Mouse (Mus musculus) heart, postnatal 10 days (tissue): Measurements from ENCODE around the gene Cct4. TPM values are rescaled to one million over a fixed set of nuclear protein-coding genes. Genes with fewer than 3 reads are reported as not detected.

Experiments used
- DNase-seq, 2 experiments: peaks; one replicate each; pipeline ENCODE4 v3.0.0; 2021
- intact Hi-C: fragments of 180-260 bp; cut with DNase I; formaldehyde crosslinking; loops from one replicate; pipeline ENCODE4 v1.15.1; 2025
- total RNA-seq, 2 experiments: library from RNA; stranded (reverse); gene quantifications; 2 replicates each; pipeline ENCODE4 v1.2.3; 2021

The Cct4 gene
- total RNA-seq, 2 experiments from 2014 or later, result 134 to 139 TPM

GRCm38 (mm10) chr11:23020116-23020770 lies 29.9 kb downstream of the Cct4 start:
- intact Hi-C loops, result no loop called here
- no peak for DNase-seq

- no peak for DNase-seq
- intact Hi-C loops, result no loop called here
Observed at GRCm38 (mm10) chr11:23020841-23021240, 30.5 kb downstream of the Cct4 start.

DNA sequence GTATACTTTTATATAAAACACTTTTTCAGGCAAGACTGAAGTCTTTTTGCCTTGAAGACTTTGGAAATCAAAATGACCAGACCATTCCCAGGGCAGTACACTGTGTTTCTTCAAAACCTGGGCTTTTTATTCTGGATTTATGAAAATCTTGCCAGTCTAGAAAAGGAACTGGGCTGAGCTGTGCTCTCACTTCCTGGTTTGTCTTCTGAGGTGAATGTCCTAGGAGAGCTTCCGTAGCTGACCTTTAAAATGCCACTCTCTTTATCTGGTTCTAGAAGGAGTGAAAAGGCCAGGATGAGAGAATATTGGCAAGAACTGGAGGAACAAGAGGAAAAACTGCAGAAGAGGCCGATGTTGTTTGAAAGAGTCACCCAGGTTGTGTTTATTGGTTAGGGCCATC lies 32.8 kb downstream of the Cct4 start:
- intact Hi-C loops, result no loop called here
- no peak for DNase-seq

DNA sequence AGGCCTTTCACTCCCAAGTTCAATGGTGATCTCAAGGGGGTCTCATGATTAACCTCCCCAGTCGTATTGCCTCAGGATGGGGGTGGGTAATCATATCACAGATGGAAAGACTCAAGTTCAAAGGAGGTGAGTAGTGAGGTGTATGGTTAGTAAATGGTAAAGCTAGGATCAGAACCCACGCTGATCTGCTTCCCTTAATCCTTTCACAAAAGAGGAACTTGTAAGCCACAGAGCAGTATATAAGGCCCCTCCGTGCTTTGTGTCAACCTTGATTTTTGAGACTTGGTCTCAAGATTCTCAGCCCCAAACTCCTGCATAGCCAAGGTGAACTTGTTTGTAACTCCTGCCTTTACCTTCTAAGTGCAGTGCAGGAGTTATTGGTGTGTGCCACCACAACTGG lies 33.9 kb downstream of the Cct4 start:
- no peak for DNase-seq
- intact Hi-C loops, result no loop called here

DNA sequence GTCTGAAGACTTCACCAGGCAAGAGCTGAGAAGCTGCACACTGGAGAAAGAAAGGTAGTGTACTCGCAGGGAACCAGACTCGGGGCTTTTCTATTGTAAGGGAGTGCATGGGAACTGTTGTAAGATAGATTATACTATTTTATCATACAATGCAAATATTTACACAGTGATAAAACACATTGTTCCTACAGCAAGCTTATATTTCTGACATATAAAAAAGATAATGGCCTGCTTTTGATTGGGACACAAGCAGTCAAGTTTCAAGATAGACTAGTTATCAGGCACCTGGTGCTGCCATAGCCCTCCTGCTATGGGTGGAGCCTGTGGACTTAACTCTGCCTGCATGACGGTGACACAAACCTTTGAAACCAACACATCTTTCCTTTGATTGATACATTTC lies 38.6 kb downstream of the Cct4 start:
- intact Hi-C loops, result no loop called here
- no peak for DNase-seq

GRCm38 (mm10) chr11:23029399-23029798 lies 39.1 kb downstream of the Cct4 start:
- intact Hi-C loops, result no loop called here
- no peak for DNase-seq

GRCm38 (mm10) chr11:23047252-23047651 lies 56.9 kb downstream of the Cct4 start:
- no peak for DNase-seq
- intact Hi-C loops, result no loop called here

DNA sequence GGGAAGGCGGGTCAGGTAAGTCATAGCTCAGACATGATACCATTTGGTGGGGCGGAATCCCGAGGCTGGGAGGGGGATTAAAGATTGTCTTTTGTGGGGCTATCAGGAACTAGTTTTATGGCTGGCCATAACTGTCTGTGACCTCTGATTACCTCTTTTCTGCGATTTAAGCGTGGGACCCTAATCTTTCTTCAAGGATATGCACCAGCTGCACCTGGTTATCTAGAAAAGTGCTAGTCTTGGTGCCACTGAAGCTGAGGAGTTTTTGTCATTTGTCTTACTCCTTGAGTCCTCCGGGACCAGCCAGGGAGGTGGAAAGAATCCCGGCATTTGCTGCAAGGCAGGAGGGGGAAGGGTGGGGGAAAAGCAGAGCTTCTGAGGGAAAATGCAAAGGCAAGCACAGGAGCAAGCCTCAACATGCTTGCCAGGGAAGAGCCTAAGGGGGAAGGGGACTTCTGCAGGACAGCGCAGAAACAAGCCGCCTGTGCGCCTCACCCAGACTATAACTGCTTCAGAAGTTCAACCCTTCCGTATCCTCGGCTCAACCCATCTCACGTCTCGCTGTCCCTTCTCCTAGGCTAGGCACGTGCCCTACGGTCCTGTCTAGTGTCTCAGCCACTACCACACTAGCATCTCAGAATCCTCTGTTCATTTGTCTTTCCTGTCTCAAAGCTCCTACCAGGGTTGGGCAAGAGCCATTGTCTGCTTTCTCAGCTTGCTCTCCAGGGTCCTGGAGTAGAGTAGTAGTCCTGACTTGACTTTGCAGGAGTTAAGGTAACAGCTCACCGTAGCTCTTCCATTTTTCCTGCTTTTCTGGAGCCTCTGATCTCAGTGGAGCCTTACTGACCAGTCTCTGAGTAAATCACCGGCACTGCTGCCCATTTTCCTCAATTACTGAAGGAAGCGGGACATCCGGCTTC lies 57.6 kb downstream of the Cct4 start:
- intact Hi-C loops, result no loop called here
- peak in 1 of 2 experiments; percentile 4 for DNase-seq

GRCm38 (mm10) chr11:23049642-23050041 lies 59.3 kb downstream of the Cct4 start:
- DNase-seq, result no peak
- intact Hi-C loops, result no loop called here

DNA sequence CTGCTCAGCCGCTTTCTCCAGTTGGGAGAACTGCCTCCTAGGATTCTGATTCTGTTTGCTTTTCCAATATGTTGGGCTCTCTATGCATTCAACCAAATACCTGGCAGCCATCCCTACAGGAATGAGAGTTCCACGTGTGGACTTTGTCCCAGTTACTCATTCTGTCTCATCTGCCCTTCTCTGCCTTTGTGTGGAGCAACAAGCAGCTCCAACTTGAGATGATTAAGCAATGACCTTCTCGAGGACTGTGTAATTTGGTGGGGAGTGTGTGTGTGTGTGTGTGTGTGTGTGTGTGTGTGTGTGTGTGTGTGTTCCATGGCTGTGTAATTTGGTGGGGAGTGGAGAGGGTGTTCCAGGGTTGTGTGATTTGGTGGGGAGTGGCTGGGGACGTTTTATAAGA lies 62.0 kb downstream of the Cct4 start:
- no peak for DNase-seq
- intact Hi-C loops, result no loop called here

Other genes starting within 250 kb of the Cct4 start
- gene B3gnt2, start 129.6 kb upstream of the Cct4 start, total RNA-seq, result 1 to 10 TPM; 6.5 to 8.3 TPM
- gene Zrsr1, start 18.5 kb upstream of the Cct4 start, total RNA-seq, result 10 to 100 TPM in 1 of 2 experiments, 1 to 10 TPM in 1; 8.8 to 10.1 TPM
- gene Gm28048, start 8.4 kb upstream of the Cct4 start, total RNA-seq, result 10 to 100 TPM in 1 of 2 experiments, 1 to 10 TPM in 1; 8.5 to 10.8 TPM
- 100 to 1,000 TPM; 179 to 180 TPM for gene Commd1, start 8.1 kb upstream of the Cct4 start, total RNA-seq
- gene Fam161a, start 17.0 kb downstream of the Cct4 start, total RNA-seq, result 1 to 10 TPM; 2.0 TPM